Mouse (Mus musculus) cerebellum, postnatal 10 days (tissue): ENCODE data around the gene Olfr734.

Experiments
- DNase-seq, 2 experiments: peaks; one replicate each; pipeline ENCODE4 v3.0.0; 2021; ENCODE audit warnings: mixed read lengths in 2 of 2

Gene Olfr734

DNA sequence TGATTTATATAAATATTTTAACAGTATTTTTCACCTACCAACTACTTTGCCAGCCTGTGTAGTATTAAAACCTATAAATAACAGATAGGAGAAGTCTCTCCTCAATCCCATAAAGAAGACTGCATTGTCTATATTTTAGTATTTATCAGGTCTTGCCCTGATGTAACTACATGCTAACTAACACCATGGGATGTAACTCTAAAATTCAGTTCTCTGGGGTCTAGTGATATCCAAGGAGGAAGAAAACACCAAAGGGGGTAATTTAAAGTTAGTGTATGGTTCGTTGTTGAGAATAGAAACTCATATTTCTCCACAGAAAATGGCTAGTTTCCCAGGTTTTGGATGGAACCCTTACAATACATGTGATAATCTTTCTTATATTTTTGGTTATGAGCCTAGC lies at the start of gene Olfr734:
Olfr734 (minus strand) TSS at position 101 of the 400 bp plus-strand sequence.
- DNase-seq, result no peak

GRCm38 (mm10) chr14:50363561-50363960 lies 37.0 kb upstream of the Olfr734 start:
- no peak for DNase-seq

GRCm38 (mm10) chr14:50360480-50360879 lies 33.9 kb upstream of the Olfr734 start:
- no peak for DNase-seq

DNA sequence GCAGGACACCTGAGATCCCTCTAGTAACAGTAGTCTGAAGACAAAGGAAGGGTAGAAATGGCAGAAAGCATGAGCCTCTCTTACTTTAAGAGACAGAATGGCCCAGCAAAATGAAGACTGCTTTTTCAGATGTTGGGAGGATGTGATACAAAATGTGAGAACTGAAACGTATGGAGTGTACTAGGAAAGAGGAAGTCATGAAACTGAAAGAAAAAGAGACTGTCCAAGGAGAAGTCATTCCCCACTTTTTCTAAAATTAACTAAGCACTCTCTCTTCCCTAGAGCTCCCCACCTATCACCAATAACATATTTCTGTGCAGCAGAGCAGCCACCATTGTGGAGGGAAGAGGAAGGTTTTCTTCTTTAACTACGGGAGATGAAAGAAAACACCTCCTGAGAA lies 31.0 kb upstream of the Olfr734 start, which contains the start of gene Tlr11:
Tlr11 (plus strand) TSS at position 322 of the 400 bp plus-strand sequence.
- DNase-seq, result no peak

GRCm38 (mm10) chr14:50356725-50357124 lies 30.2 kb upstream of the Olfr734 start:
- no peak for DNase-seq

DNA sequence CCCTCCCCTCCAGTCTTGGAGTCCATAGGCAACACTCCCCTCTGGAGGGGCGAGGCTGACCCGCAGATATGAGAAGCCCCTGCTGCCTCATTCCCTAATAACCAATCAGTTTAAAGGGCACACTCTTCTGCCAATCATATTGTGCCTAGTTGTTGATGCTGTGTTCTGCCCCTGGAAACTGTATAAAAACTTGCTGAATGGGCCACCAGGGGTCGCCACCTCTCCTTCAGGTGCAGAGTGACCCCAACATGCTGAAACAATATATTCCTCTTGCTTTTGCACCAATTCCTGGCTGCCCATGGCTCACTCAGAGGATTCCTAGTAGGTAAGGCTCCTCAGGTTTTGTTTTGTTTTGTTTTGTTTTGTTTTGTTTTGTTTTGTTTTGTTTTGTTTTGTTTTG lies 25.9 kb upstream of the Olfr734 start:
- DNase-seq, result peak; percentile 6

GRCm38 (mm10) chr14:50348796-50349195 lies 22.2 kb upstream of the Olfr734 start, which contains the start of gene Olfr735:
Gene Olfr735 (minus strand): TSS chr14:50348872.
- DNase-seq, result no peak

GRCm38 (mm10) chr14:50301422-50301821 lies 25.1 kb downstream of the Olfr734 start, which contains the start of gene Olfr733:
Gene Olfr733 (minus strand): TSS chr14:50301522.
- DNase-seq, result no peak

DNA sequence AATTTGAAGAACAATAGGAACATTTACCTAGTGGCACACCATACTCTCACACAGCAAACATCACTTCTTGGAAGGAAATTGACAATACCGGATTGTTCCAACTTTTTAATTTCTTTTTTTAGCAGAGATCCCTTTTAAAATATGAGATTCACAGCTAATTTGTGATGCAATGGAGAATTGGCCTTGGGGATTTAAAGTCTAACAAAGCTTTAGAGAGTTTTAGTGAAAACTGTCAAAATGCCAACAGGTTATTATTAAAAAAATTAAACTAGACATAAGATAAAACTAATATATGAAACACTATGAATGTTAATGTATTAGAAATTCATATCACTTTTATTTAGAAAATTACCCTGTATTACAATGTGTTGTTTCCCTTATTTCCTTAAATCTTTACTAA lies 42.5 kb downstream of the Olfr734 start, which contains the start of gene Olfr732:
Olfr732 (minus strand) TSS at position 101 of the 400 bp plus-strand sequence.
- no peak for DNase-seq
